Mouse (Mus musculus): Measurements from ENCODE around the gene Mcoln3.

- no peak for TF ChIP-seq CTCF (IDR thresholded peaks at IDR 0.05; ENCODE audit: borderline replicate concordance, extremely low read depth, insufficient read depth, insufficient read length)
- TF ChIP-seq POLR2A (IDR thresholded peaks at IDR 0.05; ENCODE audit: borderline replicate concordance, extremely low read depth, insufficient read depth, insufficient read length, poor library complexity, severe bottlenecking) = no peak
Measured at GRCm38 (mm10) chr3:146186033-146186432, 68.8 kb downstream of the Mcoln3 start.
